Mouse (Mus musculus) brain, embryonic 14.5 days (tissue): ENCODE results near the gene Chst15.

Experiments
- CTCF ChIP-seq: fragments of 200-500 bp; IDR thresholded peaks from 2 replicates; pipeline ENCODE4 v1.5.1; 2012; ENCODE audit warnings: inconsistent platforms, mild to moderate bottlenecking, moderate library complexity, borderline replicate concordance; ENCODE audit not compliant: insufficient read depth, insufficient read length; ENCODE audit errors: extremely low read depth
- POLR2A ChIP-seq: fragments of 200-500 bp; IDR thresholded peaks from 2 replicates; pipeline ENCODE4 v1.6.1; 2012; ENCODE audit warnings: mild to moderate bottlenecking, inconsistent platforms, borderline replicate concordance; ENCODE audit not compliant: poor library complexity, insufficient read depth, insufficient read length, severe bottlenecking; ENCODE audit errors: extremely low read depth

- no peak for TF ChIP-seq POLR2A
- no peak for TF ChIP-seq CTCF
These were observed 27.6 kb upstream of the Chst15 start for GRCm38 (mm10) chr7:132344606-132345005.
